Mouse (Mus musculus) kidney, postnatal 0 days (tissue): ENCODE measurements at regions not wholly inside any gene's neighbourhood (a gene's known extent, or its start where the extent isn't known, plus 50 kb on each side); places are given as distances from the start of the nearest gene placed in this dataset.

Experiments used
- ATAC-seq: fragments of 200-750 bp; cut with Nextera tagmentation; replicated peaks from 2 replicates; pipeline ENCODE4 v1.8.0; 2017; ENCODE audit warnings: low read depth, moderate number of reproducible peaks, moderate TSS enrichment, moderate library complexity; ENCODE audit not compliant: low FRiP score
- DNase-seq: peaks from one replicate; pipeline ENCODE4 v3.0.0-alpha.2; 2016; ENCODE audit warnings: low spot score
- H3K27ac ChIP-seq: fragments of 300-500 bp; sonication (generic); 2 replicates; pipeline ENCODE4 v1.5.1; 2014; ENCODE audit warnings: mild to moderate bottlenecking
- H3K27me3 ChIP-seq: fragments of 300-500 bp; sonication (generic); 2 replicates; pipeline ENCODE4 v1.6.1; 2014; ENCODE audit warnings: low read length, mixed read lengths; ENCODE audit not compliant: insufficient read depth
- H3K36me3 ChIP-seq: fragments of 300-500 bp; sonication (generic); 2 replicates; pipeline ENCODE4 v1.6.1; 2014; ENCODE audit warnings: low read length, mixed read lengths; ENCODE audit not compliant: insufficient read depth
- H3K4me1 ChIP-seq: fragments of 300-500 bp; sonication (generic); replicated peaks from 2 replicates; pipeline ENCODE4 v1.6.1; 2014; ENCODE audit warnings: antibody characterized with exemption, low read length, mixed read lengths; ENCODE audit not compliant: insufficient read depth
- H3K4me2 ChIP-seq: fragments of 300-500 bp; sonication (generic); 2 replicates; pipeline ENCODE4 v1.6.1; 2014; ENCODE audit warnings: mild to moderate bottlenecking, low read length, moderate library complexity, mixed read lengths
- H3K4me3 ChIP-seq: fragments of 300-500 bp; sonication (generic); replicated peaks from 2 replicates; pipeline ENCODE4 v1.5.1; 2014; ENCODE audit warnings: low read depth, low read length
- H3K9ac ChIP-seq: fragments of 300-500 bp; sonication (generic); 2 replicates; pipeline ENCODE4 v1.6.1; 2014; ENCODE audit warnings: low read depth, low read length
- H3K9me3 ChIP-seq: fragments of 300-500 bp; sonication (generic); replicated peaks from 2 replicates; pipeline ENCODE4 v1.6.1; 2016; ENCODE audit warnings: low read length, inconsistent platforms, mixed read lengths
- CTCF ChIP-seq: IDR thresholded peaks from 2 replicates; pipeline ENCODE4 v1.5.1; 2016; ENCODE audit warnings: antibody characterized with exemption, low read depth, mild to moderate bottlenecking, moderate library complexity
- WGBS: fragments of 180-500 bp; shearing (Covaris S2); extraction: QIAGEN DNeasy Blood & Tissue Kit; methylation state at CpG from one replicate; pipeline ENCODE4 v1.1.7; 2014; 5-methylcytosine and 5-hydroxymethylcytosine counted together

DNA sequence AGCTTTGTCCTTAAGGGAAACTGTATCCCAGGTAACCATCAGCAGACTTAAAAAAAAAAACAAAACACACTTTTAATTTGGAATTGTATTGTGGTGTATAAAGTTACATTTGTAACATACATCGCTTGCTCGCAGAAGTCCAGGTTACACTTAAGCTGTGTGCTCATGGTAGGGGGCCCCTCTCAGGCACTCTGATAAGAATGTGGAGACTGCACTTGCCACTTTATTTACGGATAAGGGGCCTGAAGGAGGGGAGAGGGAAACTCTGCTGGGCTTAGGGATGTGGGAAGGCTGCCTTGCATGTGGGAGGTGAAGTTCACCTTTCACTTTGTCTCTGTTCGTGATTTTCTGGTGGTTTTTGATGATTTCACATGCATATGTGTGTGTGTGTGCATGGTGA, 58.7 kb downstream of the Ccdc185 start:
- Histone ChIP-seq H3K4me2 (no peak overlapping the region), H3K9ac (no peak overlapping the region), H3K27me3 (no peaks in the 10 kb centered on the region), H3K36me3 (no peaks in the 10 kb centered on the region), H3K4me1 (no peaks in the 10 kb centered on the region), H3K9me3 (no peaks in the 10 kb centered on the region), H3K4me3 (no peak overlapping the region), H3K27ac (no peak overlapping the region)
- WGBS: 61% methylated on average over 4 of the region's 4 CpGs
- DNase-seq (no peak), ATAC-seq (no peak)
- no peak for TF ChIP-seq CTCF

DNA sequence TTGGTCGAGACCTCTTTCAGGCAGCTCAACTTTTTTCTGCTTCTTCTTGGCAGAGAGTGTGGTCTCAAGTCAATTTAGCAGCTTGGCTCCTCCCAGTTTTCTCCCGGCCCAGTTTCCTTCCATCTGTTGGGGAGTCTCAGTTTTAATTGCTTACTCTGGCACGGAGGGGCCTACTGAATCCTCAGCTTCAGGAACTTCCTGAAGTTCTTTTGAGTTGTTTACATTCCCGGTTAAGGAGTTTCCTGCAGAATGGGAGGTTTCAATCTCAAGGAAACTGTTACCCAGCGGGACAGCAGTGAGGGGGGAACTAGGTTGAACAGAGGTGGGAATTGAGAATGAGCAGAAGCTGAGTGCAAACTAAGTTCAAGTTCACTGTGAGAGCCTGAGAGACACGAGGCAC, 59.2 kb downstream of the Ccdc185 start:
- Histone ChIP-seq H3K9me3 (no peaks in the 10 kb centered on the region), H3K4me3 (no peak overlapping the region), H3K4me1 (no peaks in the 10 kb centered on the region), H3K4me2 (no peak overlapping the region), H3K36me3 (no peaks in the 10 kb centered on the region), H3K27me3 (no peaks in the 10 kb centered on the region), H3K9ac (no peak overlapping the region), H3K27ac (no peak overlapping the region)
- WGBS: 61% methylated on average over 6 of the region's 6 CpGs
- ATAC-seq: no peak
- TF ChIP-seq CTCF: no peak
- no peak for DNase-seq

DNA sequence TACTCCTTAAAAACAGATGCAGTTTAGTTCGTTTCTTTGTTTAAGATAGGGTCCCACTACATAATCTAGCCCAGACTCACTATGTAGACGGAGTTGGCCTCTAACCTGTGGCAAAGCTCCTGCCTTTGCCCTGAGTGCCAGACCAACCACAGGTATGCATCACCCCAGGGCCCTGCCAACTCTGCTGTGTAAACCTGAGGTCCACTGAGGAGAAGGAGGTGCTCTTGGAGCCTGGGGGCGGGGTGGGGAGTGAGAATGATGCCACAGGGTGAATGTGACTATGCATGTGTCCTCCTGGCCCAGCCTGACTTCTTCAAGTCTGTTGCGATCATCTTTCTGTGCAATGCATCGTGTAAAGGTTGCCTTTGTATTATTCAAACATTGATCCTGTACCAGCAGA, 61.8 kb downstream of the Ccdc185 start:
- Histone ChIP-seq H3K4me2 (no peak overlapping the region), H3K27ac (no peak overlapping the region), H3K9ac (no peak overlapping the region), H3K9me3 (no peaks in the 10 kb centered on the region), H3K36me3 (no peaks in the 10 kb centered on the region), H3K4me1 (no peaks in the 10 kb centered on the region), H3K4me3 (no peak overlapping the region), H3K27me3 (no peaks in the 10 kb centered on the region)
- 82% methylated on average over 5 of the region's 5 CpGs for WGBS
- no peak for TF ChIP-seq CTCF
- ATAC-seq (no peak), DNase-seq (no peak)

DNA sequence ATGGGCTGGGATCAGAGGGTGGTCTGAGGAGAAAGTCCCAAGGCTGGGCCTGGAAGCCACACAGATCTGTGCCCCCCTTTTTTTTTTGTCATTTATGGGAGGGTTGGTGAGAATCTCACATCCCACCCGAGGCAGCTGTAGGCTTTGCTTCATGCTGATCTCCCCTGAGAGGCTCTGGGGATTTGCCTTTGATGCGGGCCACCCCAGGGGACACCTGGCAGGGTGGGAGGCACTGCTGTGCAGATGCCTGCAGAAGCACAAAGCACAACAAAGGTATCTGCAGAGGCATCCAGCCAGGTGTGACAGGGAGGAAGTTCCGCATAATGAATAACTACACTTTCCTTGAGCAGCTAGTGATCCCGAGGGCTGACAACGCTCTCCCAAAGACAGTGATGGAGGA, 62.7 kb downstream of the Ccdc185 start:
- no peak overlapping the region for H3K9ac ChIP-seq
- DNase-seq: no peak
- no peak; the same call in 1 of the 2 replicates for ATAC-seq
- no peak overlapping the region for H3K27ac ChIP-seq
- H3K27me3 ChIP-seq: no peaks in the 10 kb centered on the region
- TF ChIP-seq CTCF: no peak
- no peaks in the 10 kb centered on the region for H3K4me1 ChIP-seq
- H3K9me3 ChIP-seq: no peaks in the 10 kb centered on the region
- H3K4me2 ChIP-seq: no peak overlapping the region
- no peak overlapping the region for H3K4me3 ChIP-seq
- 25% methylated on average over 5 of the region's 5 CpGs for WGBS
- no peaks in the 10 kb centered on the region for H3K36me3 ChIP-seq

DNA sequence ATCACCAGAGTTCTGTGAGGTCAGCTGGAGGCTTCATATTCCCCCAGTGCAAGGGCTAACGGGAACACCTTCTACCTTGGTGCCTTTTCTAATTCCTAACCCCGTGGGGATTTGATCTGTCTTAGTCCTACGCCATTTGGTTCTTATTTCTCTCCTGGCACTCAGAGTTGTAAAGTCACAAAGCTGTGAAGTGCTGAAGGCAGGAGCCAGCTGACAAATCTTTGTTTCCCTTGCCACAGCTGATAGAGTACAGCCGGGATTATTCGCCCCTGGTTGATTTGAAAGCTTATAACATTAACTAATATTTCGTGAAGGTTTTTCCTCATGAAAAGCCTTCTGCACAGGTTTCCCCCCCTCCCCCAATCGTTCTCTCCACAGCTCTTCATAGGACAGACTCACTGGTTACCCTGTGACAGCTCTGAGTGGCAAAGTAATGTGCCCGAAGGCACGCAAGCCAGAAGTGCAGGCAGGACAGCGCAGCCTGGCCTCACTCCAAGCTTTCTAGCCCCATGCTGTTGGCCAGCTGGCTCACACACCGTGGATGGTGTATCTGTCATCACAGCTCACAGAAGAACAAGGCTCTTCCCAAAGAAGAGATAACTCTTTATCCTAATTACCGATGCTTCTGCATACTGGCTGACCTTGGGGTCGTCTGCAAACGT, 66.3 kb downstream of the Ccdc185 start:
- WGBS: 27% methylated on average over 14 of the region's 14 CpGs
- no peak for ATAC-seq
- Histone ChIP-seq H3K4me1 (no peaks in the 10 kb centered on the region), H3K9me3 (no peaks in the 10 kb centered on the region), H3K27me3 (no peaks in the 10 kb centered on the region), H3K4me2 (no peak overlapping the region), H3K4me3 (no peak overlapping the region), H3K36me3 (no peaks in the 10 kb centered on the region), H3K27ac (no peak overlapping the region), H3K9ac (no peak overlapping the region)
- TF ChIP-seq CTCF: no peak
- DNase-seq: peak; percentile 39
